Mouse (Mus musculus) adrenal gland, postnatal 14 days (tissue): ENCODE measurements around the gene Scnm1. TPM values are rescaled to one million over a fixed set of nuclear protein-coding genes. Genes with fewer than 3 reads are reported as not detected.

Experiments used
- DNase-seq: peaks from one replicate; pipeline ENCODE4 v3.0.0; 2021; ENCODE audit warnings: mixed read lengths
- long read RNA-seq, 2 experiments: library from polyadenylated mRNA; stranded (forward); transcript quantifications; one replicate each; pipeline ENCODE4 v2.0.0; 2021
- total RNA-seq: library from RNA; stranded (reverse); gene quantifications from 2 replicates; pipeline ENCODE4 v1.2.3, GENCODE M21; 2021

The Scnm1 gene
- total RNA-seq: 39.8 and 43.6 TPM in 2 replicates
- long read RNA-seq, experiment 1, transcript Scnm1-201 (7 exons, 1,054 nt): major isoform, 10 of 16 reads
- long read RNA-seq, experiment 1, partial matches to known transcripts: 0 of 16 reads
- long read RNA-seq, experiment 1, other reads (novel, unspliced or antisense): 5 of 16 reads
- long read RNA-seq, experiment 2, transcript Scnm1-201 (7 exons, 1,054 nt): major isoform, 6 of 13 reads
- long read RNA-seq, experiment 2, partial matches to known transcripts: 3 of 13 reads
- long read RNA-seq, experiment 2, other reads (novel, unspliced or antisense): 2 of 13 reads

DNA sequence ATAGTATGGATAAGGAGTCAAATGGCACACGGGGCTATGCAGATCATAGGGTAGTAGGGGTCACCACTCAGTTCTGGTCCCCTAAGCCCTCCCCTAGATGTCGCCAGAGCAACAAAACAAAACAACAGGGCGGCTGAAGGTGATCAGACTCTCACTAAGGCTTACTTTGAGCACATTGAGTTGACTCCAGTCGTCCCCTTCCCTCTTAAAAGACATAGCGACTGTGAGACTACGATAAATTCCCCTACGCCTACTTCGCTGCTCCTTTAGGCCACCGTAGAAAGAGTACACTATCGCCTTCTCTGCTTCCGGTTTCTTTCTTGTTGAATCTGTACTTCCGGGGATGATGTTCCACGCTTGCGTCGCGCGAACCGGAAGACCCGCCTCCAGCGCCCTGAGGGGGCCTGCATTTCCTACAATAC is at the start of gene Scnm1, which contains the start of gene Lysmd1:
Gene Scnm1 (minus strand): TSS at position 332 of the 422 bp plus-strand sequence.
Gene Lysmd1 (plus strand): TSS at position 409 of the 422 bp plus-strand sequence.
- DNase-seq: peak; percentile 93

DNA sequence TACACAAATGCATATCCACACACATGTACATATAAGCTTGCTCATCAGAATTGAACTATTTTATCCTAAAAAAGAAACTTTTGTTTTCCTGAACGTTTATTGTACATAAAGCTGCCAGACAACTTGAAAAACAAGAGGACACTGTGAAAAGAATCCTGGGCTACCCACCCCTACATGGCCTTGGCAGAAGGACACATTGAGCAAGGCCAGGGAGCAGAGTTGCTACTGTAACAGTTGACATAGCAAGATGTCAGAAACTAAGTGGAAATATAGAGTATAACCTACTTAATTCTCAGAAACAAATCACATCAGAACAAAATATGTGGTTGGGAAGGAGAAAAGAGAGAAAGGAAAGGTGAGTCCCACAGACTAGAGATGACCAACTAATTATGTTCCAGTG is 48.0 kb upstream of the Scnm1 start:
- DNase-seq: peak; percentile 51

DNA sequence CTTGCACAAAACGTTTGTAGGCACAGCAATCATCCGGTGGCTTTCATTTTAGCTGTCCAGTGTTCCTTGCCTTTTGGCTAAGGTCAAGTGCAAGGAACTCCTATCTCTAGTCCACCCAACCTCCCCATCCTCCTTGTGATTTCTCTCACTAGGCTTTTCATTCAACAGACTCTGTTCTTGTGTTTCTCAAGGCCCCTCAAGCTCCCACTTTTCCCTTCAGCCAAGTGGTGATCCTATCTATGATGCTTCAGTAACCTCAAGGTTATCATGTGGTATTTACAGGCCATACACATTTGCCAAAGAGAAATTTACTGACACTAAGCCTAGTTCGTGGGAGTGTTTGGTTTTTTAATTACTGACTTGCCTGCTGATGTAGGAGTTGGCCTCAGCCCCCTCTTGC is 46.1 kb upstream of the Scnm1 start:
- no peak for DNase-seq

DNA sequence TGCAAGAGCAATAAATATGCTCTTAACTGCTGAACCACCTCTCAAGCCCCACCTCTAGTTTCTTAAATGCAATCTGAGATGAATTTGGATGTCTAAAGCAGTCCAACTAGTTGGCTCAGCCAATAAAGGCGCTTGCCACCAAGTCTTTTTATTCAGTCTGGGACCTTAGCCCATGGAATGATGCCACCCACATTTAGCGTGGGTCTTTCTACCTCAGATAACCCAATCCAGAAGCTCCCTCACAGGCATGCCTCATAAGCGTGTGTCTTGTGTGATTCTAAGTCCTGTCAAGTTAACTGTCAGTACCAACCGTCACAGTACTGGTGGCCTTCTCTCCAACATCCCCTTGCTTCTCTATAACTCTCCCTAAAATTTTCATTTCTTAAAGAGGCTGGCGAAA is 45.1 kb upstream of the Scnm1 start:
- DNase-seq: no peak

DNA sequence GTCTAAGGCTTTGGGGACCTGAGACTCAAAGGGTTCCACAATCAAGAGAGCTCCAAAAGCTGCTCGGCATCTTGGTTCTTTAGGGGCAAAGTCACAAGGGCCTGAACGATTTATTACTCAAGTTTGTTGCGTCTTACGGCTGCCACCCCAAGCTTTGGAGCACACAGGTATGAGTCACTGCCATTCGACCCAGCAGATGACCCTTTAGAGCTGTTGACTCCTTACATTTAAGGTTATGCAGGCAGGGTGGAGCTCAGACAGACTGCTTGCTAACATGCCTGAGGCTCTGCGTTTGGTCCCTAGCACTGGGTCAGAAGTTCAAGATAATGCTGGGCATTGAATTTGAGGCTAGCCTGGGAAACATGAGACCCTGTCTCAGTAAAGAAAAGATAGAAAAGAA is 43.8 kb upstream of the Scnm1 start:
- no peak for DNase-seq

DNA sequence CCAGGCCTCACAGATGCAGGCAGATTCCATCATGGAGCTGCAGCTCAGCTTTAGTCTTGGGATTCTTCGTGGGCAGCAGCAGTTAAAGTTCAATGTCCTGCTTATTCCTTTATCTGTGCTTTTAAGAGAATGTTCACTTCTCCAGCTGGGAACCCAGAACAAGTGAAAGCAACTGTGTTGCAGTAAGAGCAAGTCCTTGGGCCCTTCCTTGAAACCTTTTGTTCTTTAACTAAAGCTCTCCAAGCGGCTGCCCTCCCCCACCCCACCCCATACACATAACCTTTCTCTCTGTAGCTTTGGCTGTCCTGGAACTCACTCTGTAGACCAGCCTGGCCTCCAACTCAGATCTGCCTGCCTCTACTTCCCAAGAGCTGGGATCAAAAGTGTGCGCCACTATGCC is 42.7 kb upstream of the Scnm1 start:
- no peak for DNase-seq

DNA sequence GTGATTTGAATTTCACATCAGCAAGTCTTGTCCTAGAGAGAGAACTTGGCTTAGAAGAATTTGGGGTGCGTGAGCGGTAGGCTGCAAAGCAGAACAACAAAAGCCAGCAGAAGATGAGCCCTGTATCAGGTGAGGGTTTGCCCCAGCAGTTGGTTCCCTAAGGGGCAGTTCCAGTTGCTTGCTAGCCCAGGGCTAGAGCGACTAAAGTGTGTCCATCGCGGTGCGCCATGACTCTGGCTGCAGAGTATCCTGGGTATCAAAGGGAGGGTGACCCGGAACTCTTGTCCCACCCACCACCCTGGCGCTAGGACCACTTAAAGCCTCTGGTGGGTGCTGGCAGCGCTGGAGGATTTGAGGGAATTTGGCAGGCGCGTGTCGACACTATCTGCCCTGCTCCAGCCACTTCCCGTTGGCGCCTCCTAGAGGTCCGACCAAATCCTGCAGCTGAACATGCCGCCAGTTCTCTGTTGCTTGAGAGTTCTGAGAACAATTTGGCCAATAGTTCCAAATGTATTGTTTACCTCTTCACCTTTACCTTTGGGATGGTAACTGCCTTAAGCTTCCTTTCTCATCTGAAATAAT is 40.3 kb upstream of the Scnm1 start:
- peak; percentile 91 for DNase-seq

DNA sequence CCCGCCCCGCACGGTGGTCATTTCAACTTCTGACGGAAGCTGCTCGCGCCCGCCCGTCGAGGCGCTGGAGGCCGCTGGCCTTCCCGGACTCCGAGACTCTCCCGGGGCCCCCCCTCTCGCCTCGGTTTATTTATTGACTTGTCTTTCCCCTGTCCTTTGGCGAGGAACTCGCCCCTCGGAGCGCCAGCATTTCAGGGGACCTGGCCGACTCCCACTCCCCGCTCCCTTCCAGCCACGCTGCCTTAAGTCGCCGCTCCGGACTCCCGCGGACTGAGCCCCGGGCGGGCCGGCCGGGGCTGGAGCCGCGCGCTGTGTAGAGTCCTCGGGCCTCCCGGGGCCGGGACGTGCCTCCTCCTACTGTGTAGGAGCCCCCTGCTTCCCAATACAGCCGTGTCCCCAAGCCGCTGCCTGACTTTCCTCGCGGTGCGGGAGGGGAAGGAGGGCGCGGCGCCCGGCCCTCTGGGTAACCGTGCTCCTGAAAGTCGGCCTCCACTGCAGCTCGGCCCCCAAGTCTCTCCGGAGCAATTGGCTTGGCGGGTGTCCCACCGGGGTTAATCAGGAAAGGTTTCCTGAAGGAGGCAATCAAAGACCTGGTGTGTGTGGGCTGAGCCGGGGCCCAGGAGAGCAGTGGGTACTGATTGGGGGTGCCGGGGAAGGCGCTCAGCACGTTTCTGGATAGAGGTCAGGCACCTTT is 39.6 kb upstream of the Scnm1 start:
- peak; percentile 50 for DNase-seq

DNA sequence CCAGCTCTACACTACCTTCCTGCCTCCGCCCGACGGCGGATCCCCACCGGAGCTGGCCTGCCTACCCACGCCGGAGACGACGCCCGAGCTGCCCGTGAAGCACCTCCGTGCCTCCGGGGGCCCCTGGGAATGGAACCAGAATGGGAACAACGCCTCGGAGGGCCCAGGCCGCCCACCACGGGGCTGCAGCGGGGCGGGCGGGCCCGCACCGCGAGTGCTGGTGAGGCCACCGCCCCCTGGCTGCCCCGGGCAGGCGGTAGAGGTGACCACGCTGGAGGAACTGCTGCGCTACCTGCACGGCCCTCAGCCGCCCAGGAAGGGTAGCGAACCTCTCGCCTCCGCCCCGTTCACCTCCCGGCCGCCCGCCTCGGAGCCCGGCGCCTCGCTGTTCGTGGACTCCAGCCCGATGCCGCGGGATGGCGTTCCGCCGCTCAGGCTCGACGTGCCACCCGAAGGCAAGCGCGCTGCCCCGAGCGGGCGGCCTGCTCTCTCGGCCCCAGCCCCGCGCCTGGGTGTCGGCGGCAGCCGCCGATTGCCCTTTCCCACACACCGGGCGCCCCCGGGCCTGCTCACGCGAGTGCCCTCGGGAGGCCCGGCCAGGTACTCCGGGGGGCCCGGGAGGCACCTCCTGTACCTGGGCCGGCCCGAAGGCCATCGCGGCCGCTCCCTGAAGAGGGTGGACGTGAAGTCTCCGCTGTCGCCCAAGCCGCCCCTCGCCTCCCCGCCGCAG is 38.9 kb upstream of the Scnm1 start:
- DNase-seq: no peak

DNA sequence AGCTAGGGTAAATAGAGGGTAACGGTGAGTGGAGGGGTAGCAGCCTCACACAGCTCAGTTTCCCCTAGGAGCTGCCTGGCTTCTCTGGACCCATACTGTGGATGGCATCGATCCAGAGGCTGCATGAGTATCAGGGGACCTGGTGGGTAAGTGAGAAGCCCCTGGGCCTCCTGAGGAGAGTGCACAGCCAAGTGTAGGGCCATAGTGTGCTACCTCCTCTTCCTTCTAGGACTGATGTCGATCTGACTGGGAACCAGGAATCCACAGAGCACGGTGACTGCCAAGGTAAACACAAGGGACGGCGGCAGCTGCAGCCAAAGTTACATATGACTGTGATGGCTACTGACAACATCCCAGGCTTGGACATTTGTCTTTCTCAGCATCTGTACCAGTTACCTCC is 37.3 kb upstream of the Scnm1 start:
- no peak for DNase-seq

DNA sequence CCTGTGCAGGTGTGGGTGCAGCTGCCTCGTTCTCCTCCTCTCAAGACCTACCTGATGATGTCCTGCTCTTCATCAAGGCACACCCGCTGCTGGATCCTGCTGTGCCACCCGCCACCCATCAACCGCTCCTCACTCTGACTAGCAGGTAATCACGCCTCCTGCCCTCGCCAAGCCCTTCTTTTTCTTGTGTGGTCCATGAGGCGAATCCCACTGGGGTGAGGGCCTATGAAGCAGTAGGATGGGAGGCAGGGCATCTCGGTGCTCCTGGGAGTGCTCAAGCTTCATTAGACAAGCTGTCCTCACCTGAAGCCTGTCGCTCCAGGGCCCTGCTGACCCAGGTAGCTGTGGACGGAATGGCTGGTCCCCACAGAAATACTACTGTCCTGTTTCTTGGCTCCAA is 36.2 kb upstream of the Scnm1 start:
- DNase-seq: no peak

DNA sequence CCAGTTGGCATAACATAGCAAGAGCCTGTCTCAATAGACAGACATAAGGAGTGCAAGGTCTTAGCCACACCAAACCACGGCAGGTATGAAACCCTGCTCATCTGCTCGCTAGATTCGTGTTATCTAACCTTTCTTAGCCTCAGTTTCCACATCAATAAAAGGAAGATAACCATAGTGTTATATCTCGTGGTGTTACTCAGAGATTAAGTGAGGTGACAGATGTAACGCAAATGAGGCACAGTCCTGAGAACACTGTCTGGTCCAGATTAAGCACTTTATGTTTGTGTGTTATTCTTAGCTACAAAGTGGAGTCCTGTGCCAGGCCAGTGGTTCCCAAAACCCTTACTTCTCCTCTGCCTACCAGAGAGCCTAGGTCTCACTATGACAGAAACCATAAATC is 31.0 kb upstream of the Scnm1 start:
- no peak for DNase-seq

DNA sequence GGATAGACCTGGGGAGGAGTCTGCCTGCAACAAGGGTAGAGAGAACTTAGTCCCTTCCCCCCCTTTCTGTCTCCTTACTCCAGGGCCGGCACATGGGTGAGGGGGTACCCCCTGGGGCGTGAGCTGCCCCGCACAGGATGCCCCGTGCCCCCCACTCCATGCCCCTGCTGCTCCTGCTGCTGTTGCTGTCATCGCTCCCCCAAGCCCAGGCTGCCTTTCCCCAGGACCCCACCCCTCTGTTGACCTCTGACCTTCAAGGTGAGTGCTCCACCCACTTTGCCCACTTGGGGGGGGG is 30.4 kb upstream of the Scnm1 start:
- DNase-seq: no peak

DNA sequence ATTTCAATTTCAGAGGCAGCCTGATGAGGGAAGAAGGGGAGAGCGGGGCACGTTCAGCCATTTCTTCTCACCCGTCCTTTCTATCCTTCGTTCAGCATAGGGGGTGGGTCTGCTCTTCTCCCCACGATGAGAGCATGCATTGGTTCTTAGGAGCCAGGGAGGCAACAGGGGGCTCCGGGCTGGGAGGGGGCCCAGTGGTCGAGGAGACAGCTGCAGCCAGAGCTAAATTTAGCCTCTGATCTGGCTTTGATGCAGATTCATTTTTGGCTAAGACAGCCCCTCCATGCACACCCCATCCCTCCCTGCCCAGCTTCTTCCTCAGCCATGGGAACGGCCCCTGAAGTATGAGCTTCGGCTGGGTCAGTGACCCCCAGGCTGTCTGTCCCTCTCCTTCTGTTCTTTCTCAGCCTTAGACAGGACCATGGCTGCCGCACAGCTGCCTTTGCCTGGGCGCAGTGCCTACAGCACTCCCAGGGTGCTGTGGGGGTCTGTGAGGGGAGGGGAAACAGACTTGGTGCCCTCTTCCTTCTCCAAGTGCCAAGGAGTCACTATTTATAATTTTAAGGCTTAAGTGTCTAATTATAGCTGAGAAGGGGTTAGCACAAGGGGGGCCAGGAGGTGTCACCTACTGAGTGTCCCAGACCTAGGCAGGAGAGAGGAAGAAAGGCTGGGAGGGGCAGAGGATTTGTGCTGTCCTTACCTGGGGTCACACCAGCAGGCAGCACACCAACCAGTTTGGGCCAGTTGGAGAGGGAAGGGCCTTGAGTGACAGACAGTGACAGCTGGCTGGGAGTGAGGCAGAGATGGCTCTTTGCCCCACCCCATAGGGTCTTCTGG is 29.8 kb upstream of the Scnm1 start:
- DNase-seq: no peak

DNA sequence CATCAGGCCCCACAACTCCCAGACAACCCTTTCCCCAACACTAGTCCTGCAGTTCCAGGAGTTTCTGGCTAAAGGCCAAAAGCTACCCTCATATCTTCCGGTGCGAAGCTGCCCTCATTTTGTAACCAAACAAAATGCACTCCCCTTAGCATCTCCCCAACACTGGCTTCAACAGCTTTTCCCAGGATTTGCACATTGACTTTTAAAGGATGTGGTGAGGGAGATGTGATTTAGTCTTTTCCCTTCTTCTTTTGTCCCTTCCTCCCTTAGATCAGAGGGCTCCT is 28.5 kb upstream of the Scnm1 start:
- DNase-seq: no peak

DNA sequence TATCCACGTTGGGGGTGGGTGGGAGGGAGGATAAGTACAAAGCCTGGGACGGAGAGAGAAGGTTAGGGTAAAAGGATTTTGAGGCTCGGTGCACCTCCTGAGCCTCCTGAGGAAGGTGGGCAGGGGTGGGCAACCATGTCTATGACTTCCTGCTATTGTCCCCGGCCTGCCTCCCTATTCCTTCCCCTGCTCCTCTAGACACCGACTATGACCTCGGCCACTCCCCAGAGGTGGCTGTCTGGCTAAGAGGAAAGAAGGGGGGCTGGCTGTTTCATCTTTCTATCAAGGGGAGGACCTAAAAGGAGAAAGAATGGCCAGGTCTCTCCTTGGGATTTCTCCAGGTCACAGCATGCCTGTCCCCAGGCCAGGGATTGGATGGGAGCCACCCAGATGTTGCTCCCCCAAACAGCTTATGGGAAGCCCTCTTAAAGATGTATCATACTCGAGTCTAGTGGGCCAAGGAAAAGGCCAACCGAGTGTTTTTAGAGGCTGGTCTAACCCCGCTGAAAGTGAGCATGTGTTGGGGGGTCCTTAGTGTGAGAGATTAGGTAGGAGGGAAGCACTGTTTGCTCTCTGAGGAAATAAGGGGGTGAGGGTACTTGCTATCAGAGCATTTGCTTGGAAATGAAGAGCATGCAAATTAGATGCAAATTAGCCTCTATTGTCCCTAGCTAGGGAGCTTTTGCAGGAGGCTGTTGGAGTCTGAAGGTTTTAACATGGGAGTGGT is 28.0 kb upstream of the Scnm1 start:
- DNase-seq: no peak

DNA sequence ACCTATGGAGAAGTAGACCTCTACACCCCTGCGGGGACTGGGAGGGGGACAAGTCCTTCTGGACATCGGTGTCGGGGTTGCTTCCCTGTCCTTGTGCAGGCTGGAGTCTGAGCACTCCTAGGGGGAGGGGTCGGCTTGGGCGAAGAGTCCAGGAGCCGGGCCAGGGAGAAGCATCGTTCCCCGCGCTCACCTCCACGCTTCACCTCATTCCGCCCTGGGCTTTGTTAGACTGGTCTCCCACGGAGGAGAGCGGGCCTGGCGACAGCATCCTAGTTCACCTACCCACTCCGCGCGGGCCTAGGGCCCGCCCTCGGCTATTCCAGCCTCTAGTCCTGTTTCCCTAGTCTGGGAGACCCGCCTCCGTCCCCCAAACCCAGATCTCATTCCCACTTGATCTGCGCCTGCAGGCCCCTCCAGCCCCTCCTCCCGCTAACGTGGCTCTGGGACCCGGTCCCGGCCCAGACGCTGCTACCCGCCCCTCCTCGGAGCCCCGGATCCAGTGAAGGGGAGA is 27.3 kb upstream of the Scnm1 start:
- no peak for DNase-seq

DNA sequence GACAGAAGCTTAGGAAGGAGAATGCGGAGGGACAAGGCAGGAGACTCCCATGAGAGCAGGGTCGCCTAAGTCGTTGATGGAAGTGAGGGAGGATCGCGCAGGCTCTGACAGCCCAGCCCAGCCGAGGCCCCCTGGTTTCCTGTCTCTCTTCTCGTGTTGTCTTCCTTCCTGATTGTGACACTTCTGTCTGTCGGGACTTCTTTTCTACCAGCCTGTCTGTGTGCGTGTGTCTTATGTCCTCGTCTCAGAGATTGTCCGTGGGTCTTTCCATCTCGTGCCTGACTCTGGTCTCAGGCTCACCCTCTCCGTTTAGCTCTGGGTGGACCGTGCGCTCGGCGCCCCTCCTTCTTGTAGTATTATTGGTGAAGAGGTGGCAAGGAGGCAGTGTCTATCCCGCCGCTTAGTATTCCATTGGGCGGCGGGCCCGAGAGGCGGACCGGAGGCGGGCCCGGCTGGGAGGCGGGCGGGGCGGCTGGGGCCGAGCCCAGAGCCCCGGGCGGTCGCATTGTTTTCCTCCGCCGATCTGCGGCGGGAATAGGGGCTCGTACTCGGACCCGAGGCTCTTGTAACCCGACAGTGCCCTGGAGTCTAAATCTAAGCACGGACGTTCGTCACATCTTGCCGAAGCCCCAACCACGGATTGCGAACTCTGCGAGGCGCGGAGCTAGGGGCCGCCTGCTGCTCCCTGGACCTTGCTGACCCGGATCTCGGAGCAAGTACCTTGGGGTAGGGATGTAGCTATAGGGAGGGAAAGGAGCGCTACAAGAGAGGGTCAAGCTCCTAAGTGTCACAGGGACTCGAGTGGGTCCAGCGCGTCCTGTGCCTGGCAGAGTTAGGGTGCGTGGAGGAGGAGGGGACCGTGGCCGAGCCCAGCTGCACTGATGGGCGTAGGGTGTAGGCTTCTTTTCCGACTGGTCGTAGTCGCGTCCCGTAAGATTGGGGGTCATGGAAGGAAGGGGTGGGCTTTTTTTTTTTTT is 26.5 kb upstream of the Scnm1 start, which contains the start of gene Sema6c:
Gene Sema6c (plus strand): TSS at position 471 of the 977 bp plus-strand sequence.
- peak; percentile 94 for DNase-seq

DNA sequence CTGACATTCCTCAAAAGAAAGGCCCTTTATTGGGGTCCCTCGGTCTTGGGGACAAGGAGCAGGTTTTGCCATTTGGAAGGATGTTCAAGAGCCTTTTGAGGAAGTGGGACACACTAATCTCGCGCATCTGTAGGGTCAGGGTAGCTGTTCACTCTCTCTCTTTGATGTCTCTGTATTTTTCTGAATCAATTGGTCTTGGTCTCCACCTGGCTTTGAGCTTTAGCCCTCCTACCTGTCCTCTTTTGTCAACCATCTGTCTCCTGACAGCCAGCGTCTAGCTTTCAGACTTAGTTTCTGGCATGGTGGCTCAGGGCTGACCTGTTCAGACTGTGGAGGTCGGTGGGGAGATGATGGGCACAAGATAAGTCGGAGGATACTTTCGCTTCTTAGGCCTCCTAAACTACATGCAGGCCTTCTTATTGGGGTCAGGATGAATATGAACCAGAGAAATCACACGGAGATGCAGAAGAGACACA is 25.7 kb upstream of the Scnm1 start:
- no peak for DNase-seq

DNA sequence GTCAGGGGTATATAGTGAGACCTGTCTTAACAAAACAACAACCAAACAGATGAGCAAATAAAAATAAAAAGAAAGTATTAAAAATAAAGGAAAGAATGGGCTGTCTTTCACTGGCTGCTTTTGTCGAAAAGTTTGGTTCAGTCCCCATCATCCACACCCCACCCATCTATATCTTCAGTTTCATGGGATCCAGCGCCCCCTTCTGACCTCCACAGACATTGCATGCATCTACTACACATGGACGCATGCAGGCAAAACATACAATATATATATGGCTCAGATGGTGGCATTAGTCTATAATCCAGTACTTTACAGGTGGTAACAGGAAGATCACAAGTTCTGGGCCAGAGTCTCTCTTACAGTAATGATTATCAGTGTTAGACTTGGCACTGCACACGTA is 20.1 kb upstream of the Scnm1 start:
- DNase-seq: peak; percentile 68
